Mouse (Mus musculus) liver, embryonic 12.5 days (tissue): ENCODE measurements around the gene Ltbp1. TPM values are rescaled to one million over a fixed set of nuclear protein-coding genes. Genes with fewer than 3 reads are reported as not detected.

Experiments used
- ATAC-seq: fragments of 200-750 bp; cut with Nextera tagmentation; 2 replicates; pipeline ENCODE4 v1.8.0; 2017; ENCODE audit warnings: moderate number of reproducible peaks, mild to moderate bottlenecking, moderate library complexity
- H3K27ac ChIP-seq: fragments of 300-500 bp; sonication (generic); 2 replicates; pipeline ENCODE4 v1.5.1; 2016; ENCODE audit warnings: mild to moderate bottlenecking
- H3K27me3 ChIP-seq: fragments of 300-500 bp; sonication (generic); replicated peaks from 2 replicates; pipeline ENCODE4 v1.6.1; 2016; ENCODE audit warnings: mild to moderate bottlenecking, moderate library complexity
- H3K36me3 ChIP-seq: fragments of 300-500 bp; sonication (generic); 2 replicates; pipeline ENCODE4 v1.6.1; 2016; ENCODE audit warnings: mild to moderate bottlenecking, moderate library complexity
- H3K4me1 ChIP-seq: fragments of 300-500 bp; sonication (generic); 2 replicates; pipeline ENCODE4 v1.6.1; 2016
- H3K4me2 ChIP-seq: fragments of 300-500 bp; sonication (generic); 2 replicates; pipeline ENCODE4 v1.6.1; 2016; ENCODE audit warnings: mild to moderate bottlenecking, moderate library complexity
- H3K4me3 ChIP-seq: fragments of 300-500 bp; sonication (generic); 2 replicates; pipeline ENCODE4 v1.5.1; 2016; ENCODE audit warnings: mild to moderate bottlenecking, moderate library complexity
- H3K9ac ChIP-seq: fragments of 300-500 bp; sonication (generic); 2 replicates; pipeline ENCODE4 v1.6.1; 2016; ENCODE audit warnings: mild to moderate bottlenecking, moderate library complexity
- H3K9me3 ChIP-seq: fragments of 300-500 bp; sonication (generic); replicated peaks from 2 replicates; pipeline ENCODE4 v1.6.1; 2016; ENCODE audit warnings: mild to moderate bottlenecking, moderate library complexity
- WGBS: fragments of 180-500 bp; shearing (Covaris S2); methylation state at CpG from one replicate; pipeline ENCODE4 v1.1.7; 2016; ENCODE audit not compliant: insufficient replicate concordance; 5-methylcytosine and 5-hydroxymethylcytosine counted together
- polyA plus RNA-seq: library from polyadenylated mRNA; unstranded; fragments of >200 nt; fragmentation: Nextera tagmentation; extraction: Ambion mirVana; gene quantifications from 2 replicates; pipeline ENCODE4 v1.2.1, GENCODE M21; 2016

Gene Ltbp1
- polyA plus RNA-seq, 1 experiment from 2014 or later = 7.4 TPM

DNA sequence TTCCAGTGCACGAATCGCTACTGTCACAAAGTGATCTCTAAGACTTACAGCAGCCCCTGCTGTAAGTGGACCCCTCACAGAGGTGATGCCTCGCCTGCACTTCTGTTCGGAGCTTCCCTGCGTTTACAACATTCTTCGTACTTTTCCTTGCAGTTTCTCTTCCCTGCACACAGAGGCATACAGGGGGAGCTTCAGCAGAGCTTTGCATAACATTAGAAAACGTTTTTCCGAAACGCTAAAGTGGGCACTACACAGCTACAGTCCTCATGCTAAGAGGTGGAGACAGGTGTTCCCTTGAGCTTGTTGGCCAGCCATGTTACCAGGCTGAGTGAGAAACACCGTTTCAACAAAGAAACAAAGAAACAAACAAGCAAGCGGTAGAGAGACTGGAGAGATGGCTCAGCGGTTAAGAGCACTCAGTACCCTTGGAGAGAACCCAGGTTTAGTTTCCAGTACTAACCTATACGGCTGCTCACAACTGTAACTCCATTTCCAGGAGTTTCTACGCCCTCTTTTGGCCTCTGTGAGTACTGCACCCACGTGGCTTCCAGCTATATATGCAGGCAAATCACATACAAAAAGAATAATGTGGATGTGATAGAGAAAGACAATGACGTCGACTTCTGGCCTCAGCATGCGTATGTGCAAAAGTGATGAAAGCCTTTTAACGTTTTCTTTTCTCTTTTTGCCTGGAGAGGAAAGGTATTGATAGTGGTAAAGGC, 69.8 kb downstream of the Ltbp1 start:
- H3K4me3 ChIP-seq = no peak overlapping the region
- peak overlapping the region; percentile 60 for H3K27ac ChIP-seq
- H3K4me1 ChIP-seq = peaks cover 40% of the 10 kb centered on the region
- H3K27me3 ChIP-seq = no peaks in the 10 kb centered on the region
- H3K9ac ChIP-seq = no peak overlapping the region
- H3K36me3 ChIP-seq = no peaks in the 10 kb centered on the region
- WGBS = 67% methylated on average over 19 of the region's 19 CpGs
- no peak overlapping the region for H3K4me2 ChIP-seq
- no peak for ATAC-seq
- no peaks in the 10 kb centered on the region for H3K9me3 ChIP-seq

DNA sequence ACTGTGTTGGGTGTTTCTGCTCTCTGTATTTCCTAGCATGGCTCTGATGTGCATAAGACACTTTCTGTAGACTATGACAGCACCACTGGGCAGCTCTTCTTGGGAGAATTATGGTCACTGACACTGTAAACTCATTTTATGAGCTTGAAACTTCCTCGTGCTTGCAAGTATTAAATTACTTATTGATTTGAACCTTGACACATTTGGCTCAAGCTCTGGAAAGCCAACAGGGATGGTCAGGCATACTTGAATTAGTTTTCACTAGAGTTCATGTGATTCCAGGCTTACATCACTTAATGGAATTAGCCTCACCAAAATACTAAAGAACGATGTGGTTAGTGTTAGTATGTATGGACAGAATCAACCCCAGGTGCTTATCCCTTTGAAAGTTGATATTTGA, 76.0 kb downstream of the Ltbp1 start:
- H3K36me3 ChIP-seq = no peaks in the 10 kb centered on the region
- 67% methylated on average over 2 of the region's 2 CpGs for WGBS
- no peak overlapping the region for H3K4me3 ChIP-seq
- no peaks in the 10 kb centered on the region for H3K27me3 ChIP-seq
- no peaks in the 10 kb centered on the region for H3K9me3 ChIP-seq
- H3K4me2 ChIP-seq = no peak overlapping the region
- H3K9ac ChIP-seq = no peak overlapping the region
- H3K4me1 ChIP-seq = no peaks in the 10 kb centered on the region
- no peak for ATAC-seq
- H3K27ac ChIP-seq = no peak overlapping the region

DNA sequence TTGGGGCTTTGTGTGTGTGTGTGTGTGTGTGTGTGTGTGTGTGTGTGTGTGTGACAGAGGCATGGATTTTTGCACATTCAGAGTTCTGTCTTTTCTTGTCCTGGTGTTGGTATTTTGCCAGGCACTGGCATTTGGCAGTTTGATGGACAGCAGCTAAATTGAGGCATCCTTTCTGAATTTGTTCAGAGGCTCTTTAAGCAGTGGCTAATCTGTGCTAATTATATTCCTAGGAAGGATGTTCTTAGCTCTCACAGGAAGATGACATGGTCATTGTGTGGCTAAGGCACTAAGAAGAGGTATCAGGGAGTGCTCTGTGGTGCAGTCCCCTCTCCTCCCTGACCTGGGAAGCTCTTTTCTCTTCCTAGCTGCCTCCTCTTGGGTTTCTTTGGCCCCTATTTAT, 77.1 kb downstream of the Ltbp1 start:
- Histone ChIP-seq H3K27ac (no peak overlapping the region), H3K4me3 (no peak overlapping the region), H3K36me3 (no peaks in the 10 kb centered on the region), H3K4me1 (no peaks in the 10 kb centered on the region), H3K4me2 (no peak overlapping the region), H3K27me3 (no peaks in the 10 kb centered on the region), H3K9ac (no peak overlapping the region), H3K9me3 (no peaks in the 10 kb centered on the region)
- no peak for ATAC-seq

DNA sequence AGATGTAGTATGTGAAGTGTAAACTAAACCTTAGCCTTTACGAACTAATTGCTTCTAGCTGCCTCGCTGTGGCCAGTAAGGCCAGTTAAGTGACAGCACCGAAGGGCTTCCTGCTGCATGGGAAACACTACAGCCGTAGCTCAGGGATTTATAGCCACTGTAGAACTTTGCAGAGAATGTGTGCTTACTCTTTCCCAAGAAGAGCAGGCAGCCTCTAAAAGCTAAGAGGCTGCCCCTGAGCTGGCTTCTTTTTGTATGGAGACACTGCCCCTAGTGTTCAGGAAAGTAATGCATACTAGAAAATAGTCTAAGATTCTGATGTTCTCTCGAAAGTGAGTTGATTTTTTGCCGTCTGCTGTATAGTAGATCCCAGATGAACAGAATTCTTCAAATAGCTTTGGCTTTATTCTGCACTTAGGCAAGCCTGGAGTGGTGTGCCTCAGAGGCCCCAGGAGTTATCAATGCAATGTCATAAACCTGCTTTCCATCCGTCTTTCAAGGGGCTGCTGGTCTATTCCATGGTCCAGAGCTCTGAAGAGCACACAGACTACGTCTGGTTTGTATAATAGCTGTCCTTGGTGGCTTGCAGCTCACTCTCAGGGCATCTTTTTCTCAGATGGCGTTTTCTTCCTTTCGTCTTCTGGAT, 82.1 kb downstream of the Ltbp1 start:
- H3K9me3 ChIP-seq = no peaks in the 10 kb centered on the region
- no peaks in the 10 kb centered on the region for H3K4me1 ChIP-seq
- no peak overlapping the region for H3K9ac ChIP-seq
- no peak overlapping the region for H3K27ac ChIP-seq
- H3K4me2 ChIP-seq = no peak overlapping the region
- no peak for ATAC-seq
- H3K36me3 ChIP-seq = no peaks in the 10 kb centered on the region
- H3K27me3 ChIP-seq = no peaks in the 10 kb centered on the region
- WGBS = 58% methylated on average over 10 of the region's 10 CpGs
- H3K4me3 ChIP-seq = no peak overlapping the region

DNA sequence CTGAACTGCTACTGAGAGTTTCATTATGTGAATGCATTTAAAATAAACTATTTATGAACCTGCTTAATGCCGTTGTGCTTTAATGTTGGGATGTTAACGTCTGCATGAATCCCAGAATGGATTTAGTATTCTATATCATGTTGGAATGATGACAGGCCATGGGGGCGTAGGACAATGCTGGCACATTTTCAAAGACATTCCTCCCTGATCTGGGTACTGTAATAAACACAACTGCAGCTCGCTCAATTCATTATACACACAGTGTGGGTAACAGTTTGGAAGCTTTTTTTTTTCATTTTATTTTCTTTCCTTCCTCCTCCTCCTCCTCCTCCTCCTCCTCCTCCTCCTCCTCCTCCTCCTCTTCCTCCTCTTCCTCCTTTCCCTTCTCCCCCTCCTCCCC, 82.9 kb downstream of the Ltbp1 start:
- H3K4me3 ChIP-seq = no peak overlapping the region
- no peaks in the 10 kb centered on the region for H3K36me3 ChIP-seq
- H3K27me3 ChIP-seq = no peaks in the 10 kb centered on the region
- no peak for ATAC-seq
- H3K27ac ChIP-seq = no peak overlapping the region
- no peak overlapping the region for H3K9ac ChIP-seq
- WGBS = 70% methylated on average over 4 of the region's 4 CpGs
- H3K4me1 ChIP-seq = no peaks in the 10 kb centered on the region
- no peak overlapping the region for H3K4me2 ChIP-seq
- H3K9me3 ChIP-seq = no peaks in the 10 kb centered on the region

DNA sequence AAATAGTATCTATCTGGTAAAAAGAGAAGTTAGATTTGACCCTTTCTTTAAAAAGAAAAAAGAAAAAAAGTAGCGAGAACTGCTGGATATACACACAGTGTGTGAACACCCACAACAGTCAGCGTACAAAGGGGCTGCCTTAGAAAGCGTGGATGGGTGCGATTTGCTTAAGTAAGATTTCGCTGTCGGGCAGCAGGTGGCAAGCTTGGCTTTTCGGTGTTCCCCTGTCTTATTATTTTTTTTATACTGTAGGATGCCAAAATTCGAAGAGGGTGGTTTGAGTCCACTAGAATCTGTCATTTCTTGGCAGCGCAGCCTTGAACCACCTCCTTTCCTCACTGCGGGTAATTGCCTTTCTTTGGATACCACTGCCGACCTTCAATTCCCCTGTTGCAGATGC, 83.4 kb downstream of the Ltbp1 start:
- Histone ChIP-seq H3K27me3 (no peaks in the 10 kb centered on the region), H3K4me1 (no peaks in the 10 kb centered on the region), H3K4me3 (no peak overlapping the region), H3K9me3 (no peaks in the 10 kb centered on the region), H3K36me3 (no peaks in the 10 kb centered on the region), H3K4me2 (no peak overlapping the region), H3K9ac (no peak overlapping the region), H3K27ac (no peak overlapping the region)
- 74% methylated on average over 11 of the region's 11 CpGs for WGBS
- no peak for ATAC-seq

DNA sequence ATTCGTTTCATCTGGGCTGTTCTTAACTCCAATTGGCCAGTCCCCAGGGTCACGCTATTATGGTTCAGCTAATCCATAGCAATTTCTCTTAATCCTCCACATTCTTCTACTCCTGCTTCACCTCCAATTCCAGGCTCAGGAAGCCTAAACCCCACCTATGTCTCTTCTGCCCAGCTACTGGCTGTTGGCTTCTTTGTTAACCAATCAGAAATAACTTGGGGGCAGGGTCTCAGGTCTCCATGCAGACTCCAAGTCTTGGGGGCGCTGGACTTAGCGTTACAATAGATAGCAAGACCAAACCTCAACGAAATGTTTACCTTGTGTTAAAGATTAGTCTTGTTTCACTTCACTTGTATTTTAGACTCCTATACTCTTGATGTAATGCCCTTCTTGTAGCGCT, 85.2 kb downstream of the Ltbp1 start:
- no peak overlapping the region for H3K4me2 ChIP-seq
- H3K36me3 ChIP-seq = no peaks in the 10 kb centered on the region
- no peaks in the 10 kb centered on the region for H3K9me3 ChIP-seq
- no peaks in the 10 kb centered on the region for H3K4me1 ChIP-seq
- ATAC-seq = no peak
- 73% methylated on average over 6 of the region's 6 CpGs for WGBS
- H3K9ac ChIP-seq = no peak overlapping the region
- H3K4me3 ChIP-seq = no peak overlapping the region
- H3K27me3 ChIP-seq = no peaks in the 10 kb centered on the region
- H3K27ac ChIP-seq = no peak overlapping the region

DNA sequence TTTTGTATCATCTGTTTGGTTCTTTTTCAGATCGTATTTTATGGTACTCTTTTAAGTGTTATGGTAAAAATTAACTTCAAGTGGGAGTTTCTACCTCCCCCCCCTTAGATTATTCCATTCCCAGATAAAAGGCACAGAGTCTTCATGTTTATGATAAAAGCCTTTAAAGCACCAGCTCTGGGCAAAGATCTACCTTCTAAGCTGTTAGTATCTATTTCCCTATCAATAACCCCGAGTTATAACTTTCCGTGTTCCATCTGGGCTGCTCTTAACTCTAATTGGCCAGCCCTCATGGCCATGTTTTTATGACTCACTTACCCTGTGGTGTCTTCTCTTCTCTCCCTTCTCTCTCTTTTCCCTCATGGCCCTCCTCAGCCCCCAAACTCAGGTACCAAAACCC, 88.2 kb downstream of the Ltbp1 start:
- no peaks in the 10 kb centered on the region for H3K27me3 ChIP-seq
- no peak overlapping the region for H3K4me3 ChIP-seq
- H3K36me3 ChIP-seq = no peaks in the 10 kb centered on the region
- 58% methylated on average over 3 of the region's 3 CpGs for WGBS
- no peak overlapping the region for H3K9ac ChIP-seq
- ATAC-seq = no peak
- no peaks in the 10 kb centered on the region for H3K9me3 ChIP-seq
- H3K27ac ChIP-seq = no peak overlapping the region
- H3K4me1 ChIP-seq = no peaks in the 10 kb centered on the region
- no peak overlapping the region for H3K4me2 ChIP-seq

DNA sequence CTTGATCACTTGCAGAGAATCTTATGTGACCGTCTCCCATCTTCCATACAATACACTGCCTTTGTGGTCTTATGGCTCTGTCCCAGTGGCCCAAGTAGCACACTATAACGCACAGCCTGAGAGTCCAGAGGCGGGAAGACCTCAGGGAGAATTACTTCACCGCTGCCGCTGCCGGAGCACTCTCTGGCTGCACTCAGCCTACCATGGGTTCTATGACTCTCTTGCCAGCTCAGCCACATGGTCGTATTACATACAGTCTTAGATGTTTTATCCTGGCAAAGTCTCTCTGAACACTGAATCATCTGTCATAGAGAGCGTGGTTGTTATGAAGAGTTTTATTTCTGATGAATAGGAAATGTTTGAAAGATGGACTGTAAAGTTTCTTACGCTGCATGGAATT, 89.2 kb downstream of the Ltbp1 start:
- Histone ChIP-seq H3K27ac (no peak overlapping the region), H3K9me3 (no peaks in the 10 kb centered on the region), H3K4me1 (no peaks in the 10 kb centered on the region), H3K4me2 (no peak overlapping the region), H3K36me3 (no peaks in the 10 kb centered on the region), H3K27me3 (no peaks in the 10 kb centered on the region), H3K9ac (no peak overlapping the region), H3K4me3 (no peak overlapping the region)
- 81% methylated on average over 9 of the region's 9 CpGs for WGBS
- no peak for ATAC-seq

DNA sequence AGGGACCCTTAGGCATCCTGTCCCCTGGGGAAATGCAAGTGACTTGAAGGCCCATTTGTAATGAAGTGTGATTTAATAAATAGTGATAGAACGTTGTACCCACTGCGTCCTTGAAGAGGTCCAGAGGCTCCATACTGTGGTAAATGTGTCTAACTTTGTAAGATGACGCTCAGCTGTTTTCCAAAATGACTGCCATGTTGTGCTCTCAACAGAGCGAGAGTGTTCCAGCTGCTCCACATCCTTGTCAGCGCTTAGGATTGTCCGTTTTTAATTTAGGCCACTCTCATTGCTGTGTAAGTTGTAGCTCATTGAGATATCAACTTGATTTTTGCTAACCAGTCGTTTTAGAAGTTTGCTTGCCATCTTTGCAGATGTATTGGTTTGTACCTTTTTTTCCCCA, 91.4 kb downstream of the Ltbp1 start:
- Histone ChIP-seq H3K4me3 (no peak overlapping the region), H3K9me3 (no peaks in the 10 kb centered on the region), H3K4me1 (no peaks in the 10 kb centered on the region), H3K36me3 (no peaks in the 10 kb centered on the region), H3K27me3 (no peaks in the 10 kb centered on the region), H3K4me2 (no peak overlapping the region), H3K9ac (no peak overlapping the region), H3K27ac (no peak overlapping the region)
- no peak for ATAC-seq
- 66% methylated on average over 7 of the region's 7 CpGs for WGBS

DNA sequence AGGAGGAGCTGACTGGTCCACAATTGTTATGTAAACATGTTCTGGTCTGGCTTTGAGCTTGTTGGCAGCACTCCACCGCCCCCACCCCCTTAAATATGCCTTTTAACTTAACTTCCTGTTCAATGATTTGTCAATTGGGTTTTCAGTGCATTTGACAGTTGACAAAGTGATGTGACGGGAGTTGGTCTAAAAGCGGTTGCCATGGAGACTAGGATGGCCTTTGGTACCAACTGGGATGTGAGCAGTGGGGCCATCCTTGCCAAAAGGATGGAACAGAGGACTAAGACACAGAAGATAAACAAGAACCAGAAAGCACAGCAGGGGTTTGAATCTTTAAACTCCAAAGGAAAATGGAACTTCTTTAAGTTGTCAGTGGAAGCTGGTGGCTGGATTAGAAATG, 92.0 kb downstream of the Ltbp1 start:
- no peak overlapping the region for H3K4me2 ChIP-seq
- no peaks in the 10 kb centered on the region for H3K9me3 ChIP-seq
- H3K4me1 ChIP-seq = no peaks in the 10 kb centered on the region
- H3K27ac ChIP-seq = no peak overlapping the region
- no peaks in the 10 kb centered on the region for H3K27me3 ChIP-seq
- 63% methylated on average over 3 of the region's 3 CpGs for WGBS
- no peak overlapping the region for H3K9ac ChIP-seq
- no peak overlapping the region for H3K4me3 ChIP-seq
- H3K36me3 ChIP-seq = no peaks in the 10 kb centered on the region
- no peak for ATAC-seq

DNA sequence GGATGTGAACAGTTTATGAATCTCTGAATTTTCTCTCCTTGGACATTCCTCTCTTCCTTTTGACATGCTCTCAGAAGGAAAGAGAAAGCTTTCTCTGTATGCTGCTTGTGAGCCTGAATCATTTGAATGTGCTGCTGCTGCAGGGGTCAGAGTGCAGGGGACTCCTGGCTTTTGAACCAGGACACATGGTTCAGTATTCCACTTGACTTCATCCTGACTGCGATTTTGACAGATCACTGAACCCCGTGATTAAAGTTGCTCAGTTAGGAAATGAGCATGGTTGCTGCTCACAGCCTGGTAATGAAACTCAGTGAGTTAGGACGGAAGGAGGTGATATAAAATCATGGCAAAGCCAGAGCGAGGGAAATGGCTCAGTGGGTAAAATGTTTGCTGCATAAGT, 95.8 kb downstream of the Ltbp1 start:
- Histone ChIP-seq H3K27me3 (no peaks in the 10 kb centered on the region), H3K4me3 (no peak overlapping the region), H3K9me3 (no peaks in the 10 kb centered on the region), H3K36me3 (no peaks in the 10 kb centered on the region), H3K27ac (no peak overlapping the region), H3K9ac (no peak overlapping the region), H3K4me2 (no peak overlapping the region), H3K4me1 (no peaks in the 10 kb centered on the region)
- no peak for ATAC-seq
- WGBS = 73% methylated on average over 4 of the region's 4 CpGs

DNA sequence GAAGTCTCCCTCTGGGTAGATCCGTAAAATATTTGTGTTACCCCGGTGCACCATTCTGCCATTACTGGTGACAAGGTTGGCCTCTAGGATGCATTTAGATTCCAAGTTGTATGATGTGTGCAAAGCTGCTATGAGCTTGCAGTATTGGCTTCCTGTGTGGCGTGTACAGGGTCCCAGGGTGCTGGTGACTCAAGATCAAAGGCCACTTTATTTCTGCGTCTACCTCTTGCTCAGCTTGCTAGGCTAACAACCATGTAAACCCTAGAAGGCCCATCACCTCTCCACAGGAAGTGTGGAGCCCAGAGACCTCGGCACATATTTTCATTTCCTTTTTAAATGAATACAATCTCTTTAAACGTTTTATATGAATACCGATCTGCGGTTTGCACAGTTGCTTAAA, 96.6 kb downstream of the Ltbp1 start:
- no peak overlapping the region for H3K4me2 ChIP-seq
- H3K27ac ChIP-seq = no peak overlapping the region
- H3K9ac ChIP-seq = no peak overlapping the region
- H3K9me3 ChIP-seq = no peaks in the 10 kb centered on the region
- H3K27me3 ChIP-seq = no peaks in the 10 kb centered on the region
- no peak overlapping the region for H3K4me3 ChIP-seq
- no peaks in the 10 kb centered on the region for H3K36me3 ChIP-seq
- no peak for ATAC-seq
- WGBS = 79% methylated on average over 8 of the region's 8 CpGs
- H3K4me1 ChIP-seq = no peaks in the 10 kb centered on the region
